Mouse (Mus musculus) heart, embryonic 16.5 days (tissue): ENCODE data around the gene Tmem218. TPM values are rescaled to one million over a fixed set of nuclear protein-coding genes. Genes with fewer than 3 reads are reported as not detected.
A peak's percentile ranks its signal among the peaks of the same experiment; 100 is the strongest.

Experiments
- ATAC-seq: fragments of 200-750 bp; cut with Nextera tagmentation; replicated peaks from 2 replicates; pipeline ENCODE4 v1.8.0; 2017; ENCODE audit warnings: moderate number of reproducible peaks; ENCODE audit not compliant: insufficient read depth, low FRiP score; ENCODE audit errors: extremely low read depth
- H3K27ac ChIP-seq: fragments of 300-500 bp; sonication (generic); 2 replicates; pipeline ENCODE4 v1.5.1; 2014; ENCODE audit warnings: mild to moderate bottlenecking, low read length, control low read depth, moderate library complexity
- H3K27me3 ChIP-seq: fragments of 300-500 bp; sonication (generic); 2 replicates; pipeline ENCODE4 v1.6.1; 2014; ENCODE audit warnings: low read length, mixed read lengths; ENCODE audit not compliant: control insufficient read depth, insufficient read depth
- H3K36me3 ChIP-seq: fragments of 300-500 bp; sonication (generic); 2 replicates; pipeline ENCODE4 v1.6.1; 2014; ENCODE audit not compliant: control insufficient read depth, insufficient read depth
- H3K4me1 ChIP-seq: fragments of 300-500 bp; sonication (generic); 2 replicates; pipeline ENCODE4 v1.6.1; 2014; ENCODE audit warnings: low read length, mixed read lengths; ENCODE audit not compliant: control insufficient read depth, insufficient read depth
- H3K4me2 ChIP-seq: fragments of 300-500 bp; sonication (generic); 2 replicates; pipeline ENCODE4 v1.6.1; 2014; ENCODE audit warnings: low read depth, mild to moderate bottlenecking, control low read depth, low read length
- H3K4me3 ChIP-seq: fragments of 300-500 bp; sonication (generic); 2 replicates; pipeline ENCODE4 v1.5.1; 2014; ENCODE audit warnings: mild to moderate bottlenecking, control low read depth, low read length
- H3K9ac ChIP-seq: fragments of 300-500 bp; sonication (generic); 2 replicates; pipeline ENCODE4 v1.6.1; 2014; ENCODE audit warnings: low read length, control low read depth
- H3K9me3 ChIP-seq: fragments of 300-500 bp; sonication (generic); replicated peaks from 2 replicates; pipeline ENCODE4 v1.6.1; 2016; ENCODE audit warnings: low read length; ENCODE audit not compliant: control insufficient read depth
- WGBS: fragments of 180-500 bp; shearing (Covaris S2); extraction: QIAGEN DNeasy Blood & Tissue Kit; methylation state at CpG from one replicate; pipeline ENCODE4 v1.1.7; 2014; 5-methylcytosine and 5-hydroxymethylcytosine counted together
- polyA plus RNA-seq: library from polyadenylated mRNA; unstranded; fragments of >200 nt; fragmentation: Nextera tagmentation; extraction: Ambion mirVana; gene quantifications from 2 replicates; pipeline ENCODE4 v1.2.1, GENCODE M21; 2015

Tmem218 gene
- polyA plus RNA-seq, 1 experiment from 2014 or later: 10.5 TPM

DNA sequence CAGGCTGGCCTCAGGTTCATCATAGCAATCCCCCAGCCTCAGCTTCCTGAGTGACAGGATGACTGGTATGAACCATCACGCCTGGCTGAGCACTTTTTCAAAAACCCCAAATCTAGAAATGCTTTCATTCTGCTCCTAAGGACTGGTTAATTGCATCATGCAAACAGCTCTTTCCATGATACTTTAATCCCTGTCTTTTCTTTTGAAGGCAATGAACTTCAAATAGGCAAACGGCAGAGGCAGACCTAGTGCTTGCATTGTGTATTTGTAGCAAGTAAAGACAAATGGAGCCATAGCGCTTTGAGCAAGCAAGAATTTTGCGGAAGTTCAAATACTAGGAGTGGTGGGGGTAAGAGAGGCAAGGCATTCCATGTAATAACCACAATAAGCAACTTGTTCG lies 26.4 kb upstream of the Tmem218 start:
- ATAC-seq: no peak
- Histone ChIP-seq H3K27me3 (no peaks in the 10 kb centered on the region), H3K9me3 (no peaks in the 10 kb centered on the region; the same call in 1 of the 2 replicates), H3K36me3 (no peaks in the 10 kb centered on the region), H3K27ac (no peak overlapping the region), H3K4me1 (peaks cover 6% of the 10 kb centered on the region; the same call in 1 of the 2 replicates), H3K4me2 (no peak overlapping the region), H3K9ac (no peak overlapping the region), H3K4me3 (no peak overlapping the region)
- WGBS: 83% methylated on average over 5 of the region's 5 CpGs

DNA sequence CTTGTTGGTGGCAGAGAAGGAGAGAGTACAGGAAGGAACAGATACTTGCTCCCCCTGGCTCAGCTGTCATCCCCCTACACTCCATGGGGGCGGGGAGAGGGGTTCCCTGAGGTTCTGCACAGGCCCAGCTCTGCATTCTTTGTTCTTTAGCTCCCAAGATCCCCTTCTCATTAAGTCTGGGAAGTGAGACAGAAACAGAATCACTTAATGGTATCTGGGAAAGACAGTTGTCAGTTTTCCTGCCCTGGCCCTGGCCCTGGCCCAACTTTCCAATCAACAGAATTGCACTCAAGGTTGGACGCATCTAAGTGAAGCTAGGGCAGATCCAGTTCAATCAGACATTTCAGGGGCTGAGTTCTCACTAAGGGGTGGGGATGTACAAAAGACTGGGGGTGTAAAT lies 24.8 kb upstream of the Tmem218 start:
- H3K4me3 ChIP-seq: no peak overlapping the region
- H3K27ac ChIP-seq: no peak overlapping the region
- WGBS: 51% methylated on average over 2 of the region's 2 CpGs
- no peaks in the 10 kb centered on the region for H3K27me3 ChIP-seq
- no peak overlapping the region for H3K9ac ChIP-seq
- H3K4me1 ChIP-seq: 0 out of 2 replicates have a peak, but pooled peaks cover 4% of the 10 kb centered on the region
- H3K36me3 ChIP-seq: no peaks in the 10 kb centered on the region
- ATAC-seq: peak; percentile 32
- no peak overlapping the region for H3K4me2 ChIP-seq
- no peaks in the 10 kb centered on the region; the same call in 1 of the 2 replicates for H3K9me3 ChIP-seq

DNA sequence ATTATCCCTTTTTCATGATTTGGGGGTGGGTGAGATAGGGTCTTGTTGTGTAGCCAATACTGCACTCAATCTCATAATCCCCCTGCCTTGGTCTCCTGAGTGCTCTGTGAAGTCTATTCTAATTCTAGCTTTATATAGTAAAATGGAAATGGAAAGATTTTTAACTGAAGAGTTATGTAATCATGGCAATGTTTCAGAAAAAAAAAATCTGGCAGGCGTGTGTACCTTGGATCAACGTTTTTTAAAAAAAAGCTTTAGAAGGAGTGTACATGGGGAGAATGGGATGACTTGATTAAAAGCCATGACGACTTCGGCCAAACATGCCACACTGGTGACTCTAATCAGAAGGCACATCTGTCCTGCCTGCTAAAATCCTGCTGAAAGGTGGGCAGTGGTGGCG lies 20.6 kb upstream of the Tmem218 start:
- ATAC-seq: no peak
- WGBS: 76% methylated on average over 5 of the region's 5 CpGs
- no peak overlapping the region for H3K4me3 ChIP-seq

DNA sequence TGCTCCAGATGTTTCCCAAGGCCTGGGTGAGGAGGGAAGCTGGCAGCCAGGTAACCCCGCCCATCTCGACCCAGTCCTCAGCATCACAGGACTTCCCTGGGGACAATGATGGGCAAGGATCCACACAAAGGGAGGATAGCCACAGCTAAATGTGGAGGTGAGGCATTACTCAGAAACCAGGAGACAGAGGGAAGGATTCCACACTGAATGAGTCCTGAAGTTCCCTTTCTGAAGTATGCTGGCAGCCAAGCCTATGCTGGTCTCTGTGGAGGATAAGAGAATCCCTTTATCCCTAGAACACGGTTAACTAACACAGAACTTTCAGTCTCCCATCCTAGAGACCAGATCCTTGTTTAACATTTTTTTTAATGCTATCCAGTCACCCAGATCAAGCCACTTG lies 20.0 kb upstream of the Tmem218 start:
- H3K27me3 ChIP-seq: no peaks in the 10 kb centered on the region
- no peak overlapping the region for H3K4me2 ChIP-seq
- no peak for ATAC-seq
- no peak overlapping the region for H3K27ac ChIP-seq
- H3K9me3 ChIP-seq: no peaks in the 10 kb centered on the region; the same call in 1 of the 2 replicates
- H3K9ac ChIP-seq: no peak overlapping the region
- H3K36me3 ChIP-seq: no peaks in the 10 kb centered on the region
- WGBS: 80% methylated on average over 3 of the region's 3 CpGs
- no peak overlapping the region for H3K4me3 ChIP-seq
- 0 out of 2 replicates have a peak, but pooled peaks cover 2% of the 10 kb centered on the region for H3K4me1 ChIP-seq

More for the DNA sequence above, 20.6 kb upstream of the Tmem218 start:
- H3K27ac ChIP-seq: no peak overlapping the region
- no peak overlapping the region for H3K9ac ChIP-seq
- no peak overlapping the region for H3K4me2 ChIP-seq
- H3K27me3 ChIP-seq: no peaks in the 10 kb centered on the region
- 0 out of 2 replicates have a peak, but pooled peaks cover 4% of the 10 kb centered on the region for H3K4me1 ChIP-seq
- H3K9me3 ChIP-seq: no peaks in the 10 kb centered on the region; the same call in 1 of the 2 replicates
- no peaks in the 10 kb centered on the region for H3K36me3 ChIP-seq

DNA sequence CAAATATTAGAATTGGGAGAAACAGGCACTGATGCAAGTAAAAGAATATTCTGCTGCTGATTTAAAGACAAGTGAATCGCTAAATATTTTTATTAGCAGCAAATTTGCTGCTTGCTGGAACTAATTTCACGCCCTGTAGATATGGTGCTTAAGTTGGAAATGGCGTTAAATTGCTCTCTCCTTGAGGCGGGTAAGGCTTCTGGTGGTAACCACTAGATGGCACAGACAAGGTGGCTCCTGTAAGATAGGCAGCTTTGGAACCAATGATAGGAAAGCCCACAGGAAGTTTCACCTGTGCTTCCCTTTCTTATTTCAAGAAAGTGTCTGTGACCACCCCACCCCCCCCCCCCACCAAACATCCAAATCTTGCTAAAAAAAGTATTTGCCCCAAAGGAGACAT lies 11.0 kb upstream of the Tmem218 start:
- no peaks in the 10 kb centered on the region for H3K4me1 ChIP-seq
- H3K4me2 ChIP-seq: no peak overlapping the region
- WGBS: 73% methylated on average over 4 of the region's 4 CpGs
- H3K4me3 ChIP-seq: no peak overlapping the region
- no peak overlapping the region for H3K9ac ChIP-seq
- H3K9me3 ChIP-seq: no peaks in the 10 kb centered on the region
- H3K27me3 ChIP-seq: no peaks in the 10 kb centered on the region
- no peak overlapping the region for H3K27ac ChIP-seq
- H3K36me3 ChIP-seq: no peaks in the 10 kb centered on the region
- no peak for ATAC-seq

DNA sequence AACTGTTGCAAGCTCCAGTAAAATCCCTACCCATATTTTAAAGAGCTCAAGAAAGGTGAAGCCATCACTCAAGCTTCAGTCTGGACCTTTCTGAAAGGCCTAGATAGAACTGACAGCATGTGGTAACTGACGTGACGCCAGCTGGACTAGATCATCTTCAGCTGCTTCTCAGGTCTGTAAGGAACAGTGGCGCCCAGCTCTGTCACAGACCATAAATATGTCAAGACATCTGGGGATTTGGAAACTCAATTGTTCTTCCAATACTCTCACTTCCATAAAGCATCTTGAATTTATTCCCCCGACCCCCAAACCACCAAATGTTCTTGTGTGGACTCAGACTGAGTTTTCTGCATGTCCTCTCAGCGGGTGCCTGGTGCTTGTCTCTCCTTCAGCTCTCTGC lies 7.6 kb upstream of the Tmem218 start:
- H3K4me3 ChIP-seq: no peak overlapping the region
- H3K27me3 ChIP-seq: no peaks in the 10 kb centered on the region
- no peaks in the 10 kb centered on the region for H3K9me3 ChIP-seq
- no peak overlapping the region for H3K4me2 ChIP-seq
- no peaks in the 10 kb centered on the region for H3K4me1 ChIP-seq
- WGBS: 72% methylated on average over 5 of the region's 5 CpGs
- no peak for ATAC-seq
- no peak overlapping the region for H3K27ac ChIP-seq
- no peaks in the 10 kb centered on the region for H3K36me3 ChIP-seq
- no peak overlapping the region for H3K9ac ChIP-seq

DNA sequence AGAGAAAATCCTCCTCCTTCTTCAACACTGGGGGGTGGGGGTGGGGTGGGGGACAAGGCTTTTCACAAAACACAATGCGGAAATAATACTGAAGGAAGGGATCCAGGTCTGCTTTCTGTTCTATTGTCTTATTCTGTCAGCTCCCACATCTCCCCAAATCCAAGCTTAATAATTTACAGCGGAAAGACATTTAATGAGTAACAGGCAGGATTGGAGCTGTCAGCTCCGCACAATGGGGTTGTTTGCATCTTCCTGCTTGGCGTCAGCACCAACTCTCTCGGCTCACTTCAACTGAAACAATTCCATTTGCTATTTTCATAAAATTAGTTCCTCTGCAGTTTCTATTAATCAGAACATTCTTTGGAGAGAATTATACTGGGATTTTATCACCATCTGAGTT lies 4.1 kb upstream of the Tmem218 start:
- Histone ChIP-seq H3K27ac (no peak overlapping the region), H3K4me3 (no peak overlapping the region), H3K4me2 (no peak overlapping the region), H3K36me3 (no peaks in the 10 kb centered on the region), H3K9me3 (no peaks in the 10 kb centered on the region), H3K27me3 (no peaks in the 10 kb centered on the region), H3K4me1 (peaks cover 8% of the 10 kb centered on the region), H3K9ac (no peak overlapping the region)
- no peak for ATAC-seq
- 62% methylated on average over 5 of the region's 5 CpGs for WGBS

DNA sequence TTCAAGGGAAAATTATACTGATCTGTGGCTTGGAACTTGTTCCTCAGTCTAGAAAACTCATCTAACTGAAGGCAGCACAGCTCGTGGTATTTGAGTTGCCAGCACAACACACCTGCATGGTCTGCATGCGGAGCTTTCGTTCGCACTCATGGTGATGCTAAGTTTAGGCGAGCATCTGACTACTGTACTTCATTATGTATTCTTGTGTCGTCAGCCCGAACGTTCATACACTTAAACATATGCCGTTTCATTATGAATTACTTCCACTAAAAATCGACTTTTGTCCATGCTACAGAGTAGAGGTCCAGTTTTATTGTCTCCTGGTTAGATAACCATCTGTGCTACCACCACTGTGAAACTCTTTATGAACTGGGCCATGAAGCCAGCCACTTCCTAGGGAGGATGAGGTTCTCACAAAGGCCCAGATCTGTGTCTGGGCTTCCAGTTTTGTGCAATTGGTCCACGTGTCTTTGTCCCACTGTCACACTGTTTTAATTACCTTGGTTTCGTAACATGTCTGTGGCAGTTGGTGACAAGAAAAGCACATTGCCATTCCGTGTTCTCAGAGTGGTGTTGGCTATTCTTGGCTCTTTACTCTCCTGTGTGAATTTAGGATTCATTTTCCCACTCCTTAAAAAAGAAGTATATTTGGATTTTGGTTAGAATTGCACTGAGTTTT lies 5.2 kb downstream of the Tmem218 start:
- ATAC-seq: no peak
- Histone ChIP-seq H3K9ac (no peak overlapping the region), H3K27ac (no peak overlapping the region), H3K4me1 (0 out of 2 replicates have a peak, but pooled peaks cover 5% of the 10 kb centered on the region), H3K36me3 (no peaks in the 10 kb centered on the region), H3K4me2 (no peak overlapping the region), H3K27me3 (no peaks in the 10 kb centered on the region), H3K9me3 (no peaks in the 10 kb centered on the region), H3K4me3 (no peak overlapping the region)
- WGBS: 81% methylated on average over 13 of the region's 13 CpGs

DNA sequence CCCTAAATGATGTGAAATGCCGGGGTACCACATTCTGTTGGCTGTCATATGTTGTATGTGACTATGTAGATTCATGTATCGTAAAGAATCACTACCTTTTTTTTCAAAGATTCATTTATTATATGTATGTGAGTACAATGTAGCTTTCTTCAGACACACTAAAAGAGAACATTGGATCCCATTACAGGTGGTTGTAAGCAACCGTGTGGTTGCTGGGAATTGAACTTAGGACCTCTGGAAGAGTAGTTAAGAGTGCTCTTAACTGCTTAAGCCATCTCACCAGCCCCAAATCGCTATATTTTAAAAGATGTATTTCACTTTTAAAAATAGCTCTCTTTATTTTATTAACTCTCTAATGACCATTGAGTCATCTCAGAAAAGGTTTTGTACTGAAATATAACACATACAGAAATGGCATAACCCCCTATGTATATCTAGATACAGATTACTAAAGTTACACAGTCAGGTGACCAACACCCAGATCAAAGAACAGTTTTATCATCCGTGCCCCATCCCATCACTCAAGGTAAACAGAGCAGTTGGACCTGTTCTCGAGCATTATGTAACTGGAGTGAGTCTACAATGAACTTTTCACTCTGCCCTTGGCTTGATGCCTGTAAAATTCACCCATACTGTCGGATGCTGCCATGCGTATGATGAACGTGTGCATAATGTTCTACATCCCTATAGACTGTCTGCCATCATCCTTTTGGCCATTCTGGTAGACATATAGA lies 6.5 kb downstream of the Tmem218 start:
- 85% methylated on average over 9 of the region's 9 CpGs for WGBS
- Histone ChIP-seq H3K36me3 (no peaks in the 10 kb centered on the region), H3K4me3 (no peak overlapping the region), H3K27me3 (no peaks in the 10 kb centered on the region), H3K9ac (no peak overlapping the region), H3K4me1 (no peaks in the 10 kb centered on the region), H3K27ac (no peak overlapping the region), H3K4me2 (no peak overlapping the region), H3K9me3 (no peaks in the 10 kb centered on the region)
- no peak for ATAC-seq
